Mouse (Mus musculus) kidney, embryonic 16.5 days (tissue): ENCODE measurements around the gene Spin2g. TPM values are rescaled to one million over a fixed set of nuclear protein-coding genes. Genes with fewer than 3 reads are reported as not detected.
"Not testable (repeated sequence)": the region's sequence is repeated elsewhere in the genome, so short reads cannot be mapped to it uniquely, and the experiment has no call there.

Experiments
- ATAC-seq: fragments of 200-750 bp; cut with Nextera tagmentation; 2 replicates; pipeline ENCODE4 v1.8.0; 2017; ENCODE audit warnings: moderate TSS enrichment; ENCODE audit not compliant: low FRiP score, low TSS enrichment
- H3K27ac ChIP-seq: fragments of 300-500 bp; sonication (generic); 2 replicates; pipeline ENCODE4 v1.5.1; 2014; ENCODE audit warnings: low read length
- H3K27me3 ChIP-seq: fragments of 300-500 bp; sonication (generic); 2 replicates; pipeline ENCODE4 v1.6.1; 2014; ENCODE audit warnings: low read length, control low read depth, mixed read lengths; ENCODE audit not compliant: insufficient read depth
- H3K36me3 ChIP-seq: fragments of 300-500 bp; sonication (generic); 2 replicates; pipeline ENCODE4 v1.6.1; 2014; ENCODE audit warnings: low read length, control low read depth, mixed read lengths; ENCODE audit not compliant: insufficient read depth
- H3K4me1 ChIP-seq: fragments of 300-500 bp; sonication (generic); 2 replicates; pipeline ENCODE4 v1.6.1; 2014; ENCODE audit warnings: low read length, control low read depth, mixed read lengths; ENCODE audit not compliant: insufficient read depth
- H3K4me2 ChIP-seq: fragments of 300-500 bp; sonication (generic); replicated peaks from 2 replicates; pipeline ENCODE4 v1.6.1; 2014; ENCODE audit warnings: low read depth, low read length
- H3K4me3 ChIP-seq: fragments of 300-500 bp; sonication (generic); 2 replicates; pipeline ENCODE4 v1.5.1; 2014; ENCODE audit warnings: mild to moderate bottlenecking, low read length
- H3K9ac ChIP-seq: fragments of 300-500 bp; sonication (generic); replicated peaks from 2 replicates; pipeline ENCODE4 v1.6.1; 2014; ENCODE audit warnings: low read length
- H3K9me3 ChIP-seq: fragments of 300-500 bp; sonication (generic); 2 replicates; pipeline ENCODE4 v1.6.1; 2016; ENCODE audit warnings: low read length, control low read depth
- WGBS: fragments of 180-500 bp; shearing (Covaris S2); extraction: QIAGEN DNeasy Blood & Tissue Kit; methylation state at CpG from one replicate; pipeline ENCODE4 v1.1.7; 2014; 5-methylcytosine and 5-hydroxymethylcytosine counted together
- polyA plus RNA-seq: library from polyadenylated mRNA; unstranded; fragments of >200 nt; fragmentation: Nextera tagmentation; extraction: Ambion mirVana; gene quantifications from 2 replicates; pipeline ENCODE4 v1.2.1, GENCODE M21; 2015

The Spin2g gene
- not detected in 2 replicates for polyA plus RNA-seq

- H3K9me3 ChIP-seq, H3K36me3 ChIP-seq, ATAC-seq, H3K4me3 ChIP-seq, H3K4me1 ChIP-seq, H3K27me3 ChIP-seq, H3K27ac ChIP-seq, H3K9ac ChIP-seq, H3K4me2 ChIP-seq: not testable (repeated sequence)
- WGBS = 73% methylated on average over 6 of the region's 6 CpGs
These were observed at the start of gene Spin2g for GRCm38 (mm10) chrX:34238633-34239032. Gene Spin2g, minus strand, starts transcription at chrX:34238733.

Other genes starting within 250 kb of the Spin2g start
- gene Btbd35f9, start 77.2 kb downstream of the Spin2g start, polyA plus RNA-seq = not detected in 2 replicates
- gene Btbd35f8, start 211.8 kb upstream of the Spin2g start, polyA plus RNA-seq = not detected in 2 replicates